Mouse (Mus musculus): ENCODE results near the gene Olfr902. TPM values are rescaled to one million over a fixed set of nuclear protein-coding genes. Genes with fewer than 3 reads are reported as not detected.

The Olfr902 gene
- total and polyA plus RNA-seq, 3 experiments: not detected

DNA sequence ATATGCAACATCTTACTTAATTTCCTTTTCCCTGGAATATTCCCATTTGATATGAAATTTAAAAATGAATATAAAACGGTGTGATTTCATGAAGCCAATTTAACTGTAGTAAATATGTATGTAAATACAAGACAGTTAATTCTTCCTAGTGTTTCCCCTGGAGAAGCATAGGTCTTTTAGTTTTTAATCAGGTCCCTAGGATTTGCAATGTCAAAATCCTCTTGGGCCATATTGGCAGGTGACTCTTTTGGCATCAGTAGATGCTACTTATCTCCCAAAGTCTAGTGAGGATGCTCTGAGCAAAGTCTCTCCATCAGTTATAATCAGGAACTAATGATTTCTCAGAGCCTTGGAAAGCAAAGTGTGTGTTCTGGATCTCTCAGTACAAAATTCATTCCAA lies 18.3 kb upstream of the Olfr902 start, which contains the start of gene Olfr901:
Olfr901 (plus strand) TSS at position 301 of the 400 bp plus-strand sequence.
- DNase-seq (ENCODE audit: extremely low read depth): no peak
- Histone ChIP-seq H3K9ac (ENCODE audit: insufficient read depth, low read depth) (no peak within 1 kb of the TSS), H3K4me1 (ENCODE audit: control insufficient read depth in 1 of 2, insufficient read depth in 2 of 2) (no peaks in the 10 kb centered on the region), H3K27me3 (replicated peaks) (no peaks in the 10 kb centered on the region), H3K4me3 (replicated peaks in 1 of 3; ENCODE audit: low read depth in 2 of 3, low read length in 2 of 3, poor library complexity in 1 of 3) (no peak within 1 kb of the TSS), H3K36me3 (replicated peaks in 1 of 2; ENCODE audit: control insufficient read depth in 1 of 2, insufficient read depth in 1 of 2, low read length in 1 of 2) (no peaks in the 10 kb centered on the region), H3K9me3 (replicated peaks; ENCODE audit: low read length) (no peaks in the 10 kb centered on the region), H3K79me2 (replicated peaks; ENCODE audit: control insufficient read depth, extremely low read depth, insufficient read depth, poor library complexity, severe bottlenecking) (no peaks in the 10 kb centered on the region), H3K27ac (ENCODE audit: insufficient read depth, low read depth) (no peak within 1 kb of the TSS), H3K4me2 (ENCODE audit: insufficient read depth, low read depth, poor library complexity, severe bottlenecking) (no peak within 1 kb of the TSS)
- TF ChIP-seq JUND (conservative IDR thresholded peaks at IDR 0.05; ENCODE audit: low read depth, low read length) (no peak), ELF1 (IDR thresholded peaks at IDR 0.05; ENCODE audit: low read depth, low read length) (no peak), NRF1 (IDR thresholded peaks at IDR 0.05; ENCODE audit: low read depth, low read length) (no peak), MAFK (IDR thresholded peaks at IDR 0.05; ENCODE audit: insufficient replicate concordance, low read length) (no peak), CHD1 (IDR thresholded peaks at IDR 0.05; ENCODE audit: low read depth, low read length) (no peak), UBTF (IDR thresholded peaks at IDR 0.05; ENCODE audit: low read depth, low read length) (no peak), MAX (IDR thresholded peaks at IDR 0.05; ENCODE audit: low read length) (no peak), POLR2A (IDR thresholded peaks at IDR 0.05; ENCODE audit: low read depth, low read length) (no peak), CTCF (conservative IDR thresholded peaks at IDR 0.05 in 1 of 2, IDR thresholded peaks at IDR 0.05 in 1 of 2; ENCODE audit: low read depth in 2 of 2, low read length in 2 of 2) (no peak), ETS1 (conservative IDR thresholded peaks at IDR 0.05; ENCODE audit: low read depth, low read length) (no peak), JUN (IDR thresholded peaks at IDR 0.05; ENCODE audit: insufficient read depth, low read depth, low read length) (no peak), MYC (IDR thresholded peaks at IDR 0.05; ENCODE audit: low read depth, low read length) (no peak)
- dilution Hi-C loops (cut with MboI; ENCODE audit: extremely low pct_ligation_motif_present, extremely low pct_unique_long_range_greater_than_20kb, low sequenced_read_pairs) (no loop called here), in situ Hi-C loops (cut with MboI; ENCODE audit: low pct_ligation_motif_present, low pct_unique_long_range_greater_than_20kb, low sequenced_read_pairs) (no loop called here)

DNA sequence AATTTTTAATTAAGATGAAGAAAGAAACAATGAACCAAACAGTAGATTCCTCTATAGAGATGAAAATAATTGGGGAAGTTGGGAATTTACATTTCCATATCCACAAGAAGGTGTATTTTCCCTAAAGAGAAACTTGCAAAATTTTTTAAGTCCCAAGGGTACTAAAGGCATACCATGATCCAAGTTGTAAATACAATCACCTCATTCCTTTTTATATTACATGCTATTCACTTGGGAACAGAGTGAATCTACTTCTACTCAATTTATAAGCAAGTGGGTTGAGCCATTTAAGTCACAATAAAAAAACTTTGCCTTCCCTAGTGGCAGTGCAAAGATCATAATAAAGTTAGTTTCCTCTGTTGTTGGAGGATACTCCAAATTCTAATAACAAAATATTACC lies 15.4 kb downstream of the Olfr902 start, which contains the start of gene Olfr904:
Olfr904 (plus strand) TSS at position 301 of the 400 bp plus-strand sequence.
- in situ Hi-C loops (cut with MboI; ENCODE audit: low pct_ligation_motif_present, low pct_unique_long_range_greater_than_20kb, low sequenced_read_pairs) (no loop called here), dilution Hi-C loops (cut with MboI; ENCODE audit: extremely low pct_ligation_motif_present, extremely low pct_unique_long_range_greater_than_20kb, low sequenced_read_pairs) (no loop called here)
- no peaks in the 10 kb centered on the region for H3K79me2 ChIP-seq (replicated peaks; ENCODE audit: control insufficient read depth, extremely low read depth, insufficient read depth, poor library complexity, severe bottlenecking)
- no peaks in the 10 kb centered on the region for H3K9me3 ChIP-seq (replicated peaks; ENCODE audit: low read length)
- H3K27me3 ChIP-seq (replicated peaks): no peaks in the 10 kb centered on the region
- H3K36me3 ChIP-seq (replicated peaks in 1 of 2; ENCODE audit: control insufficient read depth in 1 of 2, insufficient read depth in 1 of 2, low read length in 1 of 2): no peaks in the 10 kb centered on the region
- no peak within 1 kb of the TSS for H3K4me2 ChIP-seq (ENCODE audit: insufficient read depth, low read depth, poor library complexity, severe bottlenecking)
- no peak within 1 kb of the TSS for H3K27ac ChIP-seq (ENCODE audit: insufficient read depth, low read depth)
- no peak for TF ChIP-seq BHLHE40 (IDR thresholded peaks at IDR 0.05; ENCODE audit: low read depth, low read length)
- no peak for TF ChIP-seq CHD2 (IDR thresholded peaks at IDR 0.05; ENCODE audit: low read length)
- TF ChIP-seq MAX (IDR thresholded peaks at IDR 0.05; ENCODE audit: low read length): no peak
- TF ChIP-seq PAX5 (IDR thresholded peaks at IDR 0.05; ENCODE audit: low read length): no peak
- TF ChIP-seq MEF2A (IDR thresholded peaks at IDR 0.05; ENCODE audit: borderline replicate concordance, low read depth, low read length): no peak
- TF ChIP-seq MAFK (IDR thresholded peaks at IDR 0.05; ENCODE audit: insufficient replicate concordance, low read length): no peak
- TF ChIP-seq MXI1 (IDR thresholded peaks at IDR 0.05; ENCODE audit: low read depth, low read length): no peak
- TF ChIP-seq ZKSCAN1 (IDR thresholded peaks at IDR 0.05; ENCODE audit: borderline replicate concordance, low read depth, low read length): no peak
- no peak for TF ChIP-seq RAD21 (IDR thresholded peaks at IDR 0.05; ENCODE audit: low read depth, low read length)
- no peak for TF ChIP-seq CHD1 (IDR thresholded peaks at IDR 0.05; ENCODE audit: low read depth, low read length)
- no peak within 1 kb of the TSS for H3K4me3 ChIP-seq (replicated peaks in 1 of 3; ENCODE audit: low read depth in 2 of 3, low read length in 2 of 3, poor library complexity in 1 of 3)
- H3K9ac ChIP-seq (ENCODE audit: insufficient read depth, low read depth): no peak within 1 kb of the TSS
- no peak for DNase-seq (ENCODE audit: extremely low read depth)
- H3K4me1 ChIP-seq (ENCODE audit: control insufficient read depth in 1 of 2, insufficient read depth in 2 of 2): no peaks in the 10 kb centered on the region
